Mouse (Mus musculus): ENCODE measurements around the gene Zfp810.
A peak's percentile ranks its signal among the peaks of the same experiment; 100 is the strongest.

Zfp810 gene

GRCm38 (mm10) chr9:22260092-22260422 is 47.4 kb downstream of the Zfp810 start:
- DNase-seq (ENCODE audit: low spot score in 2 of 2): no peak

- DNase-seq (ENCODE audit: low spot score in 2 of 2): peak; percentile 44 to 63
Measured at GRCm38 (mm10) chr9:22259184-22260091, 48.0 kb downstream of the Zfp810 start, which contains the start of gene Zfp599. Zfp599 (minus strand) TSS chr9:22259895.

- no peak for DNase-seq (ENCODE audit: low spot score in 2 of 2)
Measured at GRCm38 (mm10) chr9:22258784-22259183, 48.7 kb downstream of the Zfp810 start.

- no peak for DNase-seq (ENCODE audit: low spot score in 2 of 2)
Measured at GRCm38 (mm10) chr9:22256579-22256978, 50.9 kb downstream of the Zfp810 start.

- DNase-seq (ENCODE audit: low spot score in 2 of 2): no peak
Measured at GRCm38 (mm10) chr9:22244242-22244641, 63.2 kb downstream of the Zfp810 start.

- DNase-seq (ENCODE audit: low spot score in 2 of 2): no peak
Measured at GRCm38 (mm10) chr9:22240001-22240400, 67.4 kb downstream of the Zfp810 start.

GRCm38 (mm10) chr9:22230556-22230955 is 76.9 kb downstream of the Zfp810 start:
- no peak for DNase-seq (ENCODE audit: low spot score in 2 of 2)

GRCm38 (mm10) chr9:22230061-22230460 is 77.4 kb downstream of the Zfp810 start:
- DNase-seq (ENCODE audit: low spot score in 2 of 2): no peak

- DNase-seq (ENCODE audit: low spot score in 2 of 2): no peak
Measured at GRCm38 (mm10) chr9:22229386-22230026, 77.9 kb downstream of the Zfp810 start.

GRCm38 (mm10) chr9:22226846-22227245 is 80.6 kb downstream of the Zfp810 start:
- DNase-seq (ENCODE audit: low spot score in 2 of 2): no peak

All from left cerebral cortex, adult 9 months (tissue).